Mouse (Mus musculus) natural killer cell, adult 2 months (primary cell): ENCODE results near the gene Auts2.

Source experiments
- DNase-seq, 2 experiments: peaks; one replicate each; pipeline ENCODE4 v3.0.0; 2022; ENCODE audit warnings: low spot score in 2 of 2

The Auts2 gene

GRCm38 (mm10) chr5:131575086-131575514, 968.0 kb downstream of the Auts2 start:
- no peak for DNase-seq

DNA sequence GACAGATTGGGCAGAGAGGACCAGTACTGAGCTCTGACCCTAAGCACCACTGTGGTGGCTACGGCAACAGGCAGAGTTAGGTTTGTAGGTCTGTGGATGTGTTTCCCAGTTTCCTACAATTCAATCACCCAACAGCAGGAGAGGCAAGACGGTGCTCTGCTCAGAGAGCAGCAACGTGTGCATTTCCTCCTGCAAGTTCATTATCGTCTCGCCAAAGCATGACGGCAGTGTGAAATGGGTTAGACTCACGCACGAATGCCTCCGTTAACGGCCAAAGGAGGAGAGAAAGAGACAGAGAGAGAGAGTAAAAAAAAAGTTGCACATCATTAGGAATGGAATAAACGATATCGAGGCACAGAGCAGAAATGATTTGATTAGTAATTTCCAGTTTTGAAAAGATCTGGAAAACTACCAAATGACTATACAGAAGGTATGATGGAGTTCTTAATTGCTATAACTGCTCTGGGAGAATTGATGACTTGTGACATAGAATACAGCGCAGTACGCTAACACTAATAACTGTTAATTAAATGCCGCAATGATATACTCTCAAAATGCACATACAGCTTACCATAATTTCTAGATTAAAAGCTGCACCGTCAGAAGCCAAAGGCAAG, 968.6 kb downstream of the Auts2 start:
- DNase-seq, result no peak

GRCm38 (mm10) chr5:131573296-131574177, 969.6 kb downstream of the Auts2 start:
- DNase-seq, result no peak

DNA sequence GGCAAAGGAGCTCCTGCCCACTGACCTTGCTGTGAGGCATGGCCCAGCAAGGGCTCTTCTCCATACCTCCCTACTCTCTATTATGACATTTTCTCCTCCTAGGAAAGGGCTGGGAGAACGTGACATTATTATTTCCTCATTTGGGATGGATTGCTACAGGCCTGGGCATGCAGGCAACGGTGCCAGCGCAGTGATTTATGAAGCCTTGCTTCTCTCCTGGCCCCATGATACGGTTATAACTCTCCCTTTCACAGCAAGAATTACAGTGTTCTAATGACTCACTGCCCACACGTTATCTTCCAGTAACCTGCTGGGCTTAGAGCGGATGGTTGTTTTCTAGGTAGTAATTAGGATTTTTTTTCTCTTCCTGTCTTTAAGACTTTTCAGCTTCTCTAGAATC, 977.1 kb downstream of the Auts2 start:
- DNase-seq, result no peak

GRCm38 (mm10) chr5:131563630-131564252, 979.4 kb downstream of the Auts2 start:
- no peak for DNase-seq

GRCm38 (mm10) chr5:131560773-131561560, 982.2 kb downstream of the Auts2 start:
- no peak for DNase-seq

- no peak for DNase-seq
Measured at GRCm38 (mm10) chr5:131558403-131559174, 984.6 kb downstream of the Auts2 start.

DNA sequence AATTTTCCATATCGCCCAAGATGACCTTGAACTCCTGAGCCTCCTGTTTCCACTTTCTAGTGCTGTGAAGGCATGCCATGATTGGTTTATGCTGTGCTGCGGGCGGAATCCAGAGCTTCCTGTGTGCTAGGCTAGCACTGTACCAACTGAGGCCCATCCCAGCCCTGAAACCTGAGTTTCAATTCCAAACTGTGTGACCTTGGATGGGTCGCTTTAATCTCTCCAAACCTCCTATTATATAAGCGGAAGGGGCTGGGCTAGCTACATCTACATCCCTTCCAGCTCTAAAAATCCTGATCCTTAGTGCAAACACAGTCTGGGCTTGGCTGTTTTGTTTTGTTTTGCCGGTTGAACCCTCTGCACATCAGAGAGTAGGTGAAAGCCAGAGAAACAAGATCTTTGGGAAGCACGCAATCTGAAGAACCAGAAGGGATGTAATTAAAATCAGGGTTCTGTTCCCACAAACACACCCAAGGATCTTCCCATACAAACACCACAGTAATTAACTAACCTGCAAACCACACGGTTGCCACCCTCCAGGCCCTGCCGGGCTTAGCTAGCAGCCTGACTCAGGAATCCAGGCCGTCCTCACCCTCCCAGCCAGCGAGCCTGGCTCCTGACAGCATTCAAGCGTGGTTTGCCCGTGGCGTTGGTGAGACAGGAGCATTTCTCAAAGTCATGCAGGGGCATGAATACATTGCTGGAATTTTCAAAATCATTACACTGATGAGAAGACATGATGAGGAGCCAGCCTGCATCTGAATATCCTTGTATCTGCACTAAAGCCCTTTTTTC, 985.4 kb downstream of the Auts2 start:
- no peak for DNase-seq

DNA sequence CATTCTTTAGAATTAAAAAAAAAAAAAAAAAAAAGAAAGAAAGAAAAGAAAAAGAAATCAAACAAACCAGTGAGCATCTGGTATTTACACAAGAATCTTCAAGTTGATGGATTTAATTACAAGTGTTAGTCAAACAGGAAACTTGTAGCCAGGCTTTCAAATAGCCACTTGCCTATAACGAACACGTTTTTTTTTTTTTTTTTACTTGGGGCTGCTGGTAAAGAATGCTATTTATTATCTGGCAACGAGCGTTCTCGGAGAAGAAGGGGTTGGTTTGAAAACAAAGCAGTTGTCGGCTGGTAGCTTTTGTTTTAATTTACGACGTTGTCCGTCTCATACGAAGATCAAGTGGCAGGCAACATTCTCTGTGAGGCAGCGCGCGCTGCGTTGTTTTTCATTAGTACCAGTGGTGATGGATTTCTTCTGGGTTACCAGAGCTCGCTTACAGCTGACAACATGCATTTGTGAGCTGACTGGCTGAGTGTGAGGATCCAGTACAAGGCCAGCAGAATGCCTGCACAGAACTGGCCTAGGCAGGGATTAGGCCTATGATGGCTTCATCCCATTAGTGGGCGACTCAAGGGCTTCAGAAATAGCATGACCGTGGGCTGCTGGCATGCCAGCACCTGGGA, 994.1 kb downstream of the Auts2 start:
- no peak for DNase-seq

GRCm38 (mm10) chr5:131547926-131548325, 995.2 kb downstream of the Auts2 start:
- DNase-seq, result no peak

DNA sequence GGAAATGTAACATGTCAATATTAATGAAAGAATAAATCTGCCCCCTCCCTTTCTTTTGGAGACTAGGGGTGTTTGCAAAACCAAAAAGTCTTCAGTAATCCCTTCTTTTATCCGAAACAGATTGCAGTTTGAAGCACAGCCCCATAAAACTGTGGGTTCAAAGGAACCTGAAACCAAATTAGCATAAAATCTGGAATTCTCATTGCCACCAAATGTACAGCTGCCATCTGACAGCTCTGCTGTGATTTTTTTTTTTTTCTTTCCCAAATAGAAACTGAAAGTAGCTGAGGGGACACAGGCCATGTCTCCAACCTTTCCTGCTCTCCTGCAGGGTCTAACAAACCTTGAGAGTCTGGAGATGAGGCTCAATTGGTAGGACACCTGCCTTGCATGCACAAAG, 996.7 kb downstream of the Auts2 start:
- DNase-seq, result no peak

DNA sequence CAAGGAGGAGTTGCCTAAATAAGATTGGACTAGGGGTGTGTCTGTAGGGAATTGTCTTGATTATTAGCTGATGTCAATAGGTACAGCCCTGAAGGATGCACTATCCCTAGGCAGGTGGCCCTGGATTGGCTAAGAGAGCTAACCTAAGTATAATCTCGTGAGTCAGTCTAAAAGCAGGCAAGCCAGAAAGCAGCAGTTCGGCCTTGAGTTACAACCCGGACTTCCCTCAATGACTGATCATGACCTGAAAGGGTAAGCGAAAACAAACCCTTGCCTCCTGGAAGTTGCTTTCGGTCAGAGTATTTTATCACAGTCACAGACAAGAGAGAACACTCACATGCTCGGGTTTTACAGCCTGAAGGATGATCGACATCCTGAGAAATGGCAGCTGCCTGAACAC, 998.8 kb downstream of the Auts2 start:
- DNase-seq, result no peak

DNA sequence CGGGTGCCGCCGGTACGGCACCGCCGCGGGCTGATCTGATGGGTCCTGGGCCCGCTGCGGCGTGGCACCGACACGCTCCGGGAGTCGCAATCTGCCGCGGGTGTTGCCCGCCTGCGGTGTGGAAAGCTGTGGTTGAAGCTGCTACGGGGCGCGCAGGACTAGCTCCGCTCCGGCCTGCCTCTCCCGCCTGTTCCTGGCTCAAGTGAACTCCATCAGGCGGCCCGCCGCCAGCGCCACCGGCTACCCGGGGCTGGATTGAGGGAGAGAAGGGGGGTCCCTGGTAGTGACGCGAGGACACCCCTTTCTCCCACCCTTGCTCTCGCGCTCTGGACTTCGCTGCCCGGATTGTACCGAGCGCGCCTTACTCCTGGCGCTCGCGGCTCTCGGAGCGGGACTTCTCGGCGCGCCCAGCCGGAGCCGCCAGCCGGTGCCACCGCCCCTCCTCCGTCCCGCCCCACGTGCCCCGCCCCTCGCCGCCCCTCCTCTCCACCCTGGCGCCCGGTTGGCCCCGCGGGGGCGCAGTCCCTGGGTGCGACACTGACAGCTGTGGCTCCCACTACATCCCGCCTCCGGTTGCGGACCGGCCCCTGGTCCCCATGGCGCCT, 1004.7 kb downstream of the Auts2 start:
- no peak for DNase-seq

GRCm38 (mm10) chr5:131537831-131538310, 1005.3 kb downstream of the Auts2 start:
- DNase-seq, result no peak

DNA sequence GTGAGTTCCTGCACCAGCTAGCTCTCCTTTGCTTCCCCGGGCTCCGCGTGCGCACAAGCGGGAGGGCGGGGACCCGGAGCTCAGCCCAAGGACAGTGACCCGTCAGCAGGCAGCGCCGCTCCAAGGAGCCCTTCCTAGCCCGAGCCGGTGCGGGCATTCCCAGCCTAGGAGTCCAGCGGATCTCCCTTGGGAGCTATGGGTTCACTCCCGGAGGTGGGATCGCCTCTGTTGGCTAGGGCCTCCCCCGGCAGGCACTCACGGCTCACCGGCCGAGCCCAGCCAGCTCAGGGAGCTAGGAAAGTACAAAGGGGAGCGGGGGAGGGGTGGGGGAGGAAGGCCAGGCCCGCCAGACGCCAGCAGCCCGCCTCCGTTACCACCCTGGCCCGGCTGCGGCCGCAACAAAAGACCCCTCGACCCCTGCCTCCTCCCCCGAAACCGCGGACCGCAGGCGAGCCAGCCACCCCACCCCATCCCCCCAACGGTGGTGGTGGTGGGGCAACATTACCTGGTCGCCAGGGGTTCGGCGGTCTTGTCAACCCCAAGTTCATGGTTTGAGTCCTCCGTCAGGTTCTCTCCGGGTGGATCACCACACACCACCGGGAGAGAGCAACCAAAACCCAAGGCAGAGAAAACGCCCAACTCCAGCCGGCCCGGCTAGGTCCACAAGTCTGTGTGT, 1005.9 kb downstream of the Auts2 start:
- DNase-seq, result no peak

- no peak for DNase-seq
Measured at GRCm38 (mm10) chr5:131535752-131536151, 1007.4 kb downstream of the Auts2 start.

DNA sequence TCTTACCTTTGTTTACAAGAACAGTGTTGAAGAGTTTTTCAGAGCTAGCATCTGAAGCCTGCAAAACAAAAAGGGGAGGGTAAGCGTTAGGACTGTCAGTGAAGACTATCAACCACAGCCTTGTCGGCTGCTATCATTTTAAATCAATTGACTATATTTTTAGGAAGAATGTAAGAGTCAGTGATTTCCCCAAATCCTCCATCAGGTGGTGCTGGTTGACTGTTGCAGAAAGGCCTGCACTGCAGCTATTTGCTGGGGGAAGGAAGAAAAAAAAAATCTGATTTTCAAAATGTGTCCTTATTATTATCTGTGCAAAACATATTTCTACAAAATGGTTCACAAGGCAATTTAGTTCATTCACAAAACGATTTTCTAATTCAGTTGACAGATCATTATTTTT, 1009.3 kb downstream of the Auts2 start:
- no peak for DNase-seq

DNA sequence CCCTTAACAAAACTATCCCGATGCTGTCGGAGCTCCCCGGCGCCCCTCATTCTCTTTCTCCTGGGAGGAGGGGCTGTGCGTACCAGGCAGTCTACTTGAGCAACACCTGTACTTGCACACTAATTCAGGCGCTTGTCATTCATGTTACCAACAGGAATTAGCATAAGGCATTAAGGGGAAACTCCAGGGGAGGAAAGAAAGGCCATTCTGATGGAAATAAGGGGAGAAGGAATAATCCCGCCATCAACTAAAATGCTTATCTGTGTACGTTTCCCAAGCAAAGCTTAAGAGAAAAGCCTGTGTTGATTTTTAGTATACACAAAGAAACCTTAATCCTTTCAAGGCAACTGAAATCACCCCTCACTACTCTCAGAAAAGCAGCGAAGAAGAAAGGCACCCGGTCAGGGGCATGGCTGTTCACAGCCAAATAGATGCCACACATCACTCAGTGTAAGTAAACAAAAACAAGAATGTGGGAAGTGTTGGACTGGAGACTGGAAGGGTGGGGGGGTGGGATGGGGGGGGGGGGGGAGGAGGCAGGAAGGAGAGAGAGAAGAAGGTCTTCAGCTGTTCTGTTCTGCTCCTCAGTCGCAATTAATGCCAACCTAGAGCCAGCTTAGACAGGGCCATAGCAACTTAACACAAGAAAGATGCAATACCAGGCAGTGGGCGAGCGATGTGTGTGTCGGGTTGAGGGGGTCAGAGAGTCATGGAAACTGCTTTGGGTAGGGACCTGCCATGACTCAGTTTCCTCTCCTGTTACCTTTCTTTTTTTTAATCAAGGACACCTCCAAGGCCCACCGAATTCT, 1011.2 kb downstream of the Auts2 start:
- no peak for DNase-seq
